Mouse (Mus musculus) spleen, postnatal 14 days (tissue): ENCODE measurements at regions not wholly inside any gene's neighbourhood (a gene's known extent, or its start where the extent isn't known, plus 50 kb on each side); places are given as distances from the start of the nearest gene placed in this dataset.

ENCODE experiments used
- DNase-seq, 2 experiments: peaks; one replicate each; pipeline ENCODE4 v3.0.0; 2021 to 2022; ENCODE audit warnings: low spot score in 2 of 2

DNA sequence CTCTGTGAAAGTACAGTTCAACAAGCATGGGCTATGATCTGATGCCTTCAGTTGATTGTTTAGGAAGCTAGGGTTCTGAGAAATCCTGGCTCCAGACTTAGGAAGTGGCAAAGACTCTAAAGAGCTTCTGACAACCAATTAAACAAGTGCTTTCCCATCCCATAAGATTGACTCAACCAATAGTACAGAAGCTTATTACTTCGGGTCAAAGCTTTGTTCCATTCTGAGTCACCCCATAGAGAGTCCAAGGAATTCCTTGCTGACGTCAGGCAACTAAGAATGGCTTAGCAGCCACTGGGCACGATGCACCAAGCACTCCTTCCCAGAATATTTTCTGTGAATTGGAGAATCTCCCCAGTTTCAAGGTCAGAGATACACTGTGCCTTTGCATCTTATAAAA is 59.0 kb upstream of the Ntm start:
- DNase-seq: no peak

DNA sequence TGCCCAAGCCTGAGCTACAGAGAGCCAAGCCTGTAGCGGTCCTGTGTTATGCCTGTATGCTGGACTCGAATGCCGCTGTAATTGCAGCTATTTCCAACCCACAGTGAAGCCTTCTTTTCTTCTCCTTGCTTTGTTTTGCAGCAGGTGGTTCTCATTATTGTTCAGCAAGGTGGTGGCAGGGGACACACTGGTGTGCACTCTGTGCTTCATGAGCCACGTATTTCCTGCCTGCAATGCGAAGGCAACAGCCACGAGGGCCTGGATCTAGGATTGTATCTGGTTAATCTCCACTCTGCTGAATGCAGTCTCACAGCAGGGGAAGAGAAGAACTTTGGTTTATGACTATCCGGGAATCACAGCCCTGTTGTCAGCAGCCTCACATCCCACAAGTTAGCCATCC is 62.3 kb upstream of the Ntm start:
- no peak for DNase-seq

- DNase-seq: no peak
These were observed 64.0 kb upstream of the Ntm start for GRCm38 (mm10) chr9:30026939-30027338.

DNA sequence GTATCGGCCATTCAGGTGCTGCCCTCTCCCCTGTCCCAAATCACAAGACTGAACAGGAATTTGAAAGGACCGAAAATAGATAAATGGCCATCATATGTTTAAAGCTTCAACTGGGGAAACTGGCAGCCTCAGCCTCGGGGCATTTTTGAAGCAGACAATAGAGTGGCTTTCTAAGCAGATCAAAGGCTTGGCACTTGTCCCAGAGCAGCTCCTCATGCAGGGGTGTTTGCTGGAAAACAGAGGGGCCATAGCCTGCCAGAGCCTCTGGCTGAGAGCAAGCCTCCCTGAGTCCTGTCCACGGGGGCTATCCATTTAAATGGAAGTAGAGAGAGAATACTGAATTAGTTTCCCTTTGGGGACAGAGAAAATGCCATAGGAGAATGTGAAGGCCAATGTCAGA is 77.5 kb upstream of the Ntm start:
- DNase-seq: no peak

- DNase-seq: no peak
These were observed 101.6 kb upstream of the Ntm start for GRCm38 (mm10) chr9:30064551-30064950.

- no peak for DNase-seq
These were observed 105.0 kb upstream of the Ntm start for GRCm38 (mm10) chr9:30067980-30068379.

GRCm38 (mm10) chr9:30075233-30075632 is 112.3 kb upstream of the Ntm start:
- DNase-seq: no peak

DNA sequence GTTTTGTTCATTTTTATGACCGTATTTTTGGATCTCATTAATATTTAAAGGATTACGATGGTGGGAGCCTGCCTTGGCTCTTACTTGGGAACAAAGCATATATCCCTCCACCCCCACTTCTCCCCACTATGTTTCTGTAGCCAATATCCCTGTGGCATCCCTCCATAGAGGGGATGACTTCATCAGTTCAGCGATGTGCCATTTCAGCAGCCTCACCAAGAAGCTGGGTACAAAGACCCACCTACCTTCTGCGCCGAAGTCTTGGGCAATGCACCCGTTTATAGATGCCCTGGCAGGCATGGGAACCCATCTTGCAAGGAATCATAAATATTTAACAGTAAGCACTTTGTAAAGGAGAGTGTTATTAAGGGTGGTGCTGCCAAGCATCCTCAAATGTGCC is 113.1 kb upstream of the Ntm start:
- DNase-seq: no peak

GRCm38 (mm10) chr9:30076482-30076881 is 113.5 kb upstream of the Ntm start:
- DNase-seq: no peak

GRCm38 (mm10) chr9:30101942-30102341 is 139.0 kb upstream of the Ntm start:
- DNase-seq: no peak

GRCm38 (mm10) chr9:30122371-30122770 is 159.4 kb upstream of the Ntm start:
- DNase-seq: no peak

DNA sequence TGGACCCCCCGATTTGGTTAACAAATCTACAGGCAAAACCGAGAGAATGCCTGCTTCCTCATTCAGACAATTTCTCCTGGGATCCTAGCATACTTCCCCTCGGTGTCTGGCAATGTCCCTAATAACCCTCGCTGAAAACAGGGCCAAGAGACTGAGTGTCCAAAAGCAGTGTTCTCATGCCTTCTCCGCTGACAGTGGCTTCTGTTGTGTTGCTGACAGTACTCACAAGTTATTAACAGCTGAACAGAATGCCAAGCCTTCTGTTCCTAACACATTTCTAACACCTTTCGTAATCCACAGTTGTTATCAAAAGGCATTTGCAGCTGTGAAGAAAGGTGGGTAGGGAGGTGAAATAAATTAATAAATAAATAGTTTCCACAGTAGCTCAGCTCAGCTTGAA is 166.2 kb upstream of the Ntm start:
- no peak for DNase-seq

GRCm38 (mm10) chr9:30131626-30132025 is 168.7 kb upstream of the Ntm start:
- no peak for DNase-seq

DNA sequence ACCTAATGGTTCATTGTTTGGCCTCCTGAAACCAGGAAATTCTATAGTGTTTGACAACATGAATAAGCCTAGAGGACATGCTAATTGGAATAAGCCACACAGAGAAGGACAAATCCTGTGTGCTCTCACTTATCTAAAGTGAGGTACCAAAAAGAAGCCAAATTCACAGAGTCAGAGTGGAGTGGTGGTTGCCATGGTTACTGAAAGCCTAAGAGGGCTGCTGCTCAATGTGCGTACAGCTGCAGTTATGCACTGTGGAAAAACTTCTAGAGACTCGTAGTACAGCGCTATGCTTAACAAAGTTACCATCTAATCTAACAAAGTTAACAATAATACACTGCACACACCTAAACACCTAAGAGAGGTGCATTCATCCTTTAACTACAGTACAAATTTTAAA is 171.4 kb upstream of the Ntm start:
- DNase-seq: no peak

GRCm38 (mm10) chr9:30137611-30138287 is 174.8 kb upstream of the Ntm start:
- DNase-seq: peak in 1 of 2 experiments; percentile 3

GRCm38 (mm10) chr9:30140188-30140587 is 177.2 kb upstream of the Ntm start:
- DNase-seq: no peak

GRCm38 (mm10) chr9:30141186-30141585 is 178.2 kb upstream of the Ntm start:
- no peak for DNase-seq

DNA sequence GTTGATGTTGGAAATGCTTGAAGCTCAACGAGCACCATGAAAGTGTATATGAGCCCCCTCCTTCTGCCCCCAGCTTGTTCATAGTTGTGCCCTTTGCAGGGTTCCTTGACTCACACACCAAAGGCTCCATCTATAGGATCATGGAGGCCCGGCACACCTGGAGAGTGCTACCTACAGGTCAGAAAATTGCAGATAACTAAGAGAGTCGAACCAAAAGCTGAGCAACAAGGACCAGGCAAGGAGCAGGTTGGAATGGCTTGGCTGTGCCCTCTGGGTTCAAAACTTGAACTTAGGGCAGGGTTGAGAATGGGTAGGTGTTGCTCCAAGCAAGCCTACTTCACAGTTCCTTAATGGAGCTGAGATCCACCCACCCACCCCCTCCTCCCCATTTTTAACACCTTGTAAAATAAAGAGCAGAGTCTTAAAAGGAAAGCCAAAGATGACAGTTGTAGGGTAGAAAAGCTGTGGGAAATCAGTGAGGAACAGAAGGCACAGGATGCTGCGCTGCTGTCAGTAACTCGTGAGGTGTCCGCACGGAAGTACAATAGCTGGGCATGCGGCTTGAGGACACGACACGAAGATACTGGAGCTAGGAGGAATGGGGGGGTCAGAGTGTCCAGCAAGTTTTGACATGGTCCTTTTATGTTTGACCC is 180.0 kb upstream of the Ntm start:
- DNase-seq: no peak

DNA sequence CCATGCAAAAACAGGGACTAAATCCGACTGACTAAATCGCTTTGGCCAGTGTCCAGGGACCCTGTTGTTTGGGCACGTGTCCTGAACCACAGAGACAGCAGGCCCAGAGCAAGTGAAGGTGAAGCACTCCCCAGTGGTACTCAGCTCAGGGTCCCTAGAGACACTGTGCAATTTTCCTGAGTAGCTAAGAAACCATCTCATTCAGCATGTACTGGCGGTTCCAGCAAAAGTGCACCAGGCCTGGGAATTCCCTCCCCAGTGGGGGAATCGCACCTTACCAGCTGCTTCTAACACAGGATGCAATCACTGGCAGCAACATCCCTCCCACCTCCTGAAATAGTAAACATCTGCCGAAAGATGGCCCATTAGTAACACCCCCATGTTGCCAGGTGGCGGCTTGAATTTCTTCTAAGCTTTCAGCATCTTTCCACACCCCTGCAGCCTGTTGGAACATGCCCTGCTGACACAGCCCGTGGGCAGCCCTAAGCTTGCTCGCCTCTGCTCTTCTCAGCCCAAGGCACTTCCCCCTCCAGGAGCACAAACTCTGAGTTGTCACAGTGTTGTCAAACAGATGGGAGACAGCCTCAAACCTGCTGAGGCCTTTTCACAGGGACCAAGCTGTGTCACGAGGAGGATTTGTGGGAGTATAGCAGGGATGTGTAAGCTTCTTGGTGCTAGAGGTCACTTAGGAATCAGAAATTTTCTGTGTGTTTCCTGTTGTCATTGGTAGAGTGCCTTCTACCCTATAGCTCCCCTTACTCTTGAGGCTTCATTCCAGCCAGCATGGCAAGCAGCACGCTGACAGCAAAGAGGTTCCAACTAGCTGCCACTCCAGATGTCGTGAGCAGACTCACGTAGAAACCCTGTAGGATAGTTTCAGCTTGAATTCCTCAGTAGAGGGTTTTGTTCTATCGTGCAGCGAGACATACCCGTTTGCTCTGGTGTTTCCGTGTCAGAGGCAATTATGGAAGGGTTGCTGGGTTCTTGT is 186.8 kb upstream of the Ntm start:
- DNase-seq: no peak

DNA sequence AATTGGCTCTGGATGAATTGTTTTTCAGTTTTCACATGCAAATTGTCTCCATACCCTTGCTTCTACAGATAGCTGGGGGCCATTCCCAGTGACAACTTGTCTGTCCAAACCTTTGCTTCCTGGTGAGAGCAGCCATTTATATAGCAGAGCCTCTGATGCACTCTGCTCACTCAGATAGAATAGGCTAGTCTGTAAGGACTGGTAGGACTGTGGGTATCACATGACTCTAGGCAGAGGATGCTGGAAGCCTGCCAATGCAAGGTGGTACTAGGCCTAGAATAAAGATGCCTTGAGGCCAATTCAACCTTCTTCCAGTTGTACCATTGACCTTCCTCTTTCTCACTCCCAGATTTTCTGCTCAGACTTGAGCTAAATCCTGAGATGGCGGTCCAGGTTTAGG is 188.2 kb upstream of the Ntm start:
- DNase-seq: no peak

GRCm38 (mm10) chr9:30166235-30166752 is 203.4 kb upstream of the Ntm start:
- DNase-seq: no peak

DNA sequence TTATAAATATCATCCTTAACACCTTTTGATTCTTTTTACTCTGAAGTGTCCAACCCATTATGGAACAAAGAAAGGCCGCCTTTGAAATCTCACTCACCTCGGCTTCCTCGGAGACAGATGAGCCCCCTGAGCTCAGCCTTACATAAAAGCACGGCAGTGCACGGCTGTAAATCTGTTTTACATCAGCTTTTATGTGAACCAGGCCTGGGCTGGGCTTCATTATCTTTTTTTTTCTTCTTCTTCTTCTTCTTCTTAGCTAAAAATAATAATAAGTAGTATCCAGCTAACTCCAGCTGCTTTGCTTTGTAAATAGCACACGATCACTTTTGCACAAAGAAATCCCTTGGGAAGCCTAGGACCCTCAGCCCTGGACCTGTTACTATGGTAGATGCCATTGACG is 204.3 kb upstream of the Ntm start:
- DNase-seq: no peak
